Mouse (Mus musculus): ENCODE measurements at regions not wholly inside any gene's neighbourhood (a gene's known extent, or its start where the extent isn't known, plus 50 kb on each side); places are given as distances from the start of the nearest gene placed in this dataset.

GRCm38 (mm10) chr3:128787686-128788085 lies 412.0 kb upstream of the Pitx2 start:
- H3K27me3 ChIP-seq (replicated peaks; ENCODE audit: control insufficient read depth, insufficient read depth, low read length), result no peaks in the 10 kb centered on the region
- no peak overlapping the region for H3K4me3 ChIP-seq (ENCODE audit: low read depth, low read length)
- H3K27ac ChIP-seq (ENCODE audit: low read depth, low read length), result no peak overlapping the region
- H3K9ac ChIP-seq (ENCODE audit: low read depth, low read length), result no peak overlapping the region
- no peaks in the 10 kb centered on the region for H3K9me3 ChIP-seq (ENCODE audit: control insufficient read depth)
- no peaks in the 10 kb centered on the region for H3K4me1 ChIP-seq (replicated peaks; ENCODE audit: control insufficient read depth, insufficient read depth, low read length)
- no peaks in the 10 kb centered on the region for H3K36me3 ChIP-seq (ENCODE audit: control insufficient read depth, insufficient read depth)
- WGBS, result 65% methylated on average over 5 of the region's 5 CpGs
- no peak for ATAC-seq
- H3K4me2 ChIP-seq (replicated peaks; ENCODE audit: low read depth), result no peak overlapping the region
- TF ChIP-seq CTCF (IDR thresholded peaks at IDR 0.05; ENCODE audit: low read depth), result no peak

- TF ChIP-seq CTCF (IDR thresholded peaks at IDR 0.05; ENCODE audit: low read depth), result no peak
- 81% methylated on average over 2 of the region's 2 CpGs for WGBS
Measured at GRCm38 (mm10) chr3:128795931-128796330, 403.7 kb upstream of the Pitx2 start.

GRCm38 (mm10) chr3:128797829-128798228 lies 401.8 kb upstream of the Pitx2 start:
- Histone ChIP-seq H3K27me3 (replicated peaks; ENCODE audit: control insufficient read depth, insufficient read depth, low read length) (no peaks in the 10 kb centered on the region), H3K36me3 (ENCODE audit: control insufficient read depth, insufficient read depth) (no peaks in the 10 kb centered on the region), H3K9ac (ENCODE audit: low read depth, low read length) (no peak overlapping the region), H3K4me1 (replicated peaks; ENCODE audit: control insufficient read depth, insufficient read depth, low read length) (no peaks in the 10 kb centered on the region), H3K9me3 (ENCODE audit: control insufficient read depth) (no peaks in the 10 kb centered on the region), H3K4me2 (replicated peaks; ENCODE audit: low read depth) (no peak overlapping the region), H3K27ac (ENCODE audit: low read depth, low read length) (no peak overlapping the region), H3K4me3 (ENCODE audit: low read depth, low read length) (no peak overlapping the region)
- no peak for TF ChIP-seq CTCF (IDR thresholded peaks at IDR 0.05; ENCODE audit: low read depth)
- WGBS, result 84% methylated on average over 1 of the region's 1 CpGs
- no peak for ATAC-seq

More at GRCm38 (mm10) chr3:128795931-128796330, 403.7 kb upstream of the Pitx2 start:
- Histone ChIP-seq H3K36me3 (ENCODE audit: control insufficient read depth, insufficient read depth) (no peaks in the 10 kb centered on the region), H3K27ac (ENCODE audit: low read depth, low read length) (no peak overlapping the region), H3K4me3 (ENCODE audit: low read depth, low read length) (no peak overlapping the region), H3K9me3 (ENCODE audit: control insufficient read depth) (no peaks in the 10 kb centered on the region), H3K4me2 (replicated peaks; ENCODE audit: low read depth) (no peak overlapping the region), H3K9ac (ENCODE audit: low read depth, low read length) (no peak overlapping the region), H3K4me1 (replicated peaks; ENCODE audit: control insufficient read depth, insufficient read depth, low read length) (no peaks in the 10 kb centered on the region), H3K27me3 (replicated peaks; ENCODE audit: control insufficient read depth, insufficient read depth, low read length) (no peaks in the 10 kb centered on the region)
- no peak for ATAC-seq

- no peaks in the 10 kb centered on the region for H3K27me3 ChIP-seq (replicated peaks; ENCODE audit: control insufficient read depth, insufficient read depth, low read length)
- H3K36me3 ChIP-seq (ENCODE audit: control insufficient read depth, insufficient read depth), result no peaks in the 10 kb centered on the region
- no peak overlapping the region for H3K9ac ChIP-seq (ENCODE audit: low read depth, low read length)
- H3K9me3 ChIP-seq (ENCODE audit: control insufficient read depth), result no peaks in the 10 kb centered on the region
- no peaks in the 10 kb centered on the region for H3K4me1 ChIP-seq (replicated peaks; ENCODE audit: control insufficient read depth, insufficient read depth, low read length)
- H3K27ac ChIP-seq (ENCODE audit: low read depth, low read length), result no peak overlapping the region
- H3K4me2 ChIP-seq (replicated peaks; ENCODE audit: low read depth), result no peak overlapping the region
- 61% methylated on average over 12 of the region's 12 CpGs for WGBS
- H3K4me3 ChIP-seq (ENCODE audit: low read depth, low read length), result no peak overlapping the region
- ATAC-seq, result no peak
- TF ChIP-seq CTCF (IDR thresholded peaks at IDR 0.05; ENCODE audit: low read depth), result no peak
Measured at GRCm38 (mm10) chr3:128829371-128830160, 370.1 kb upstream of the Pitx2 start.

GRCm38 (mm10) chr3:128850327-128850977 lies 349.2 kb upstream of the Pitx2 start:
- Histone ChIP-seq H3K4me1 (replicated peaks; ENCODE audit: control insufficient read depth, insufficient read depth, low read length) (no peaks in the 10 kb centered on the region), H3K27ac (ENCODE audit: low read depth, low read length) (no peak overlapping the region), H3K27me3 (replicated peaks; ENCODE audit: control insufficient read depth, insufficient read depth, low read length) (no peaks in the 10 kb centered on the region), H3K36me3 (ENCODE audit: control insufficient read depth, insufficient read depth) (no peaks in the 10 kb centered on the region), H3K9me3 (ENCODE audit: control insufficient read depth) (no peaks in the 10 kb centered on the region), H3K4me3 (ENCODE audit: low read depth, low read length) (no peak overlapping the region), H3K4me2 (replicated peaks; ENCODE audit: low read depth) (no peak overlapping the region), H3K9ac (ENCODE audit: low read depth, low read length) (no peak overlapping the region)
- ATAC-seq, result no peak
- no peak for TF ChIP-seq CTCF (IDR thresholded peaks at IDR 0.05; ENCODE audit: low read depth)
- 77% methylated on average over 6 of the region's 6 CpGs for WGBS

- Histone ChIP-seq H3K36me3 (ENCODE audit: control insufficient read depth, insufficient read depth) (no peaks in the 10 kb centered on the region), H3K9ac (ENCODE audit: low read depth, low read length) (no peak overlapping the region), H3K4me3 (ENCODE audit: low read depth, low read length) (no peak overlapping the region), H3K4me2 (replicated peaks; ENCODE audit: low read depth) (no peak overlapping the region), H3K27me3 (replicated peaks; ENCODE audit: control insufficient read depth, insufficient read depth, low read length) (no peaks in the 10 kb centered on the region), H3K4me1 (replicated peaks; ENCODE audit: control insufficient read depth, insufficient read depth, low read length) (no peaks in the 10 kb centered on the region), H3K9me3 (ENCODE audit: control insufficient read depth) (no peaks in the 10 kb centered on the region), H3K27ac (ENCODE audit: low read depth, low read length) (no peak overlapping the region)
- no peak for TF ChIP-seq CTCF (IDR thresholded peaks at IDR 0.05; ENCODE audit: low read depth)
- WGBS, result 84% methylated on average over 5 of the region's 5 CpGs
- no peak for ATAC-seq
Measured at GRCm38 (mm10) chr3:128856515-128856914, 343.2 kb upstream of the Pitx2 start.

Measured in intestine, postnatal 0 days (tissue).